Mouse (Mus musculus) gastrocnemius, postnatal 36 days (tissue): ENCODE results near the gene Scrn2. TPM values are rescaled to one million over a fixed set of nuclear protein-coding genes. Genes with fewer than 3 reads are reported as not detected.

Experiments used
- microRNA-seq, 2 experiments: library from miRNA; unstranded; fragments of <30 nt; microRNA quantifications; one replicate each; pipeline ENCODE4 v1.2.0; 2021
- total RNA-seq, 2 experiments: library from RNA; stranded (reverse); gene quantifications; 2 replicates each; pipeline ENCODE4 v1.2.3; 2021

The Scrn2 gene
- total RNA-seq, 2 experiments from 2014 or later: 9.6 to 9.8 TPM

Small RNA genes lying within 50 kb of the gene (microRNA-seq; reads per million reads assigned to microRNA genes)
- gene Mir8103: 0.72 to 2.2 reads per million in 2 experiments

Other genes with a start within 250 kb of the Scrn2 start
- 10 to 100 TPM; 33.3 to 34.3 TPM for gene Cbx1, start 240.8 kb upstream of the Scrn2 start, total RNA-seq
- 100 to 1,000 TPM; 374 to 411 TPM for gene Nfe2l1, start 200.0 kb upstream of the Scrn2 start, total RNA-seq
- gene Copz2, start 180.1 kb upstream of the Scrn2 start, total RNA-seq: 10 to 100 TPM; 23.1 to 23.6 TPM
- gene Cdk5rap3, start 113.4 kb upstream of the Scrn2 start, total RNA-seq: 10 to 100 TPM; 21.0 to 25.3 TPM
- gene Prr15l, start 101.8 kb upstream of the Scrn2 start, total RNA-seq: not detected
- 1 to 10 TPM; 6.6 to 7.5 TPM for gene Pnpo, start 86.0 kb upstream of the Scrn2 start, total RNA-seq
- 10 to 100 TPM in 1 of 2 experiments, 1 to 10 TPM in 1; 8.6 to 12.5 TPM for gene Sp2, start 47.0 kb upstream of the Scrn2 start, total RNA-seq
- gene Sp6, start 16.5 kb upstream of the Scrn2 start, total RNA-seq: not detected
- gene Lrrc46, start 11.5 kb downstream of the Scrn2 start, total RNA-seq: under 1 TPM in 1 of 2 experiments, not detected in 1; 0.20 TPM
- gene Mrpl10, start 11.6 kb downstream of the Scrn2 start, total RNA-seq: 10 to 100 TPM; 40.8 to 45.5 TPM
- 1 to 10 TPM; 2.6 to 2.9 TPM for gene Osbpl7, start 20.7 kb downstream of the Scrn2 start, total RNA-seq
- gene Tbx21, start 85.4 kb downstream of the Scrn2 start, total RNA-seq: under 1 TPM; 0.44 to 0.69 TPM
- gene Tbkbp1, start 121.6 kb downstream of the Scrn2 start, total RNA-seq: 1 to 10 TPM; 5.9 to 6.6 TPM
- 10 to 100 TPM; 46.2 to 52.3 TPM for gene Kpnb1, start 157.9 kb downstream of the Scrn2 start, total RNA-seq